Mouse (Mus musculus) left cerebral cortex, adult 9 months (tissue): Measurements from ENCODE around the gene Prps2.
"Not testable (repeated sequence)": the region's sequence is repeated elsewhere in the genome, so short reads cannot be mapped to it uniquely, and the experiment has no call there.

Experiments used
- DNase-seq, 2 experiments: peaks; one replicate each; pipeline ENCODE4 v3.0.0; 2022; ENCODE audit warnings: low spot score in 2 of 2

The Prps2 gene

GRCm38 (mm10) chrX:167382047-167382853 is at the start of gene Prps2:
Gene Prps2 (minus strand): TSS chrX:167382749.
- peak in 1 of 2 experiments; percentile 40 for DNase-seq

DNA sequence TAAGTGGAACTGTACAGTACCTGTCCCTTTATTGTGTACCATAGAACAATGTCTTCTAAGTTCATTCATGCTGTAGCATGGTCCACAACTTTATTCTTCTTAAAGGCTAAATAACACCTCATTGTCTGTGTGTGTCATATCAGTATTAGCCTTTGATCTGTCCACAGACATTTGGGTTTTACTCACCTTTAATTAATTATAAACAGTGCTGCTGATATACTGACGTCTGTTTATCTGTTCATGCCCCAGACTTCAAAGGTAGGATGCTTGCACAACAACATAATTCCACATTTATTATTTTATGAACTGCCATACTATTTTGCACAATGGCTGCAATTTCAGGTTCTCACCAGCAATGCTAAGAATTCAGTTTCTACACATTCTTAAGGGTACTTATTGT is 35.1 kb upstream of the Prps2 start:
- DNase-seq: no peak

- DNase-seq: no peak
Observed at GRCm38 (mm10) chrX:167394940-167395339, 12.4 kb upstream of the Prps2 start.

GRCm38 (mm10) chrX:167386647-167387046 is 4.1 kb upstream of the Prps2 start:
- DNase-seq: no peak

GRCm38 (mm10) chrX:167382854-167383186 is 271 bp upstream of the Prps2 start:
- DNase-seq: no peak

DNA sequence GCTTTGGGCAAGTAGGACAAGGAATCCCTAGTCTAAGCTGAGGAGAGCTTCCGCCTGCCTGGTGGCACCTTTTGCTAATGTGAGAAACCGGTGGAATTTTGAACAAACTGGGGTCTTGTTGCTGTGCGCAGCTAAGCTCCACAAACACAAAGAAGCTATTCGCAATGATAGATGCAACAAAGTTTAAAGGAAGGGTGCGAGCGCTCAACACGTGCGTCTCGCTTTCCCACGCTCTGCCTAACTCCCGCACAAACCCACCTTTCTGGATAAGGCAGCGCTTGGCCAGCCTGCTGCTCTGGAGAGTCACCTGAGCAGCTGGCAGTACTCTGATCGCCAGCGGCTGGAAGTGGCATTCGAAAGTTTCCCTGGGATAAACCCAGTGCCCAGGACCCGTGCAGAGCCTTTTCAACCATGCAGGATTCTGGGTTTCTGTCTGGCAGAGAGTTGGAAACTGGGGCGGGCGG is 934 bp downstream of the Prps2 start:
- no peak for DNase-seq

- DNase-seq: no peak
Observed at GRCm38 (mm10) chrX:167380073-167380472, 2.5 kb downstream of the Prps2 start.

DNA sequence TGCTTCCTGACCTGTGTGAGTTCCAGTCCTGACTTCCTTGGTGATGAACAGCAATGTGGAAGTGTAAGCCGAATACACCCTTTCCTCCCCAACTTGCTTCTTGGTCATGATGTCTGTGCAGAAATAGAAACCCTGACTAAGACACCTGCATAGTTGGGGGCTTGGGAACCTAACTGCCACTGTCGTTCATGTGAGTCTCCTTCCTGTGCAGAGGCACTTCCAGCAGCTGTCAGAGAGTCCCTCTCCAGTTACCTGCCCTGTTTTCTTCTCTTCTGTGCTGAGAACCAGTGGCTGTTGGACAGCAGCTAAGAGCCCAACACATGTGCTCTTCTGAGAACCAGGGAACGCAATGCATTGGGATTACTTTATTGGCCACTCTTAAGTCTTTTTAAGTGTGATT is 21.3 kb downstream of the Prps2 start:
- DNase-seq: not testable (repeated sequence)

- no peak for DNase-seq
Observed at GRCm38 (mm10) chrX:167359704-167360103, 22.8 kb downstream of the Prps2 start.

- peak in 1 of 2 experiments; percentile 4 for DNase-seq
Observed at GRCm38 (mm10) chrX:167357415-167357814, 25.1 kb downstream of the Prps2 start.

DNA sequence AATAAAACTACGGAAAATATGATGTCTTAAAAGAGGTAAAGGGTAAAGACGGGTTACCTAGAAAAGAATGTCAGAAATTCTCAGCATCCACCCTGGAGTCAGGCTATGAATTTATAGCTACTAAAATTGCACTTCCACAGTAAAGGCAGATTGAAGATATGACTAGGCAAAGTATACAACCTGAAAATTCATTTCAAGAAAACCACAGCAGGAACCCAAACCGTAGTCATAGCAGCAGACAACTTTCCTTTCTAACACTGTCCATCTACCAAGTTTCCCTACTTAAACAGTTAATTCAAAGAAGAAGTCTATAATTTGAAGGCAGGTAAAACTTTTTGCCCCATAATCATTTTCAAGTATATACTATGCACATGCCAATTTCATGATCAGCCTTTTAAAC is 26.6 kb downstream of the Prps2 start:
- DNase-seq: no peak

DNA sequence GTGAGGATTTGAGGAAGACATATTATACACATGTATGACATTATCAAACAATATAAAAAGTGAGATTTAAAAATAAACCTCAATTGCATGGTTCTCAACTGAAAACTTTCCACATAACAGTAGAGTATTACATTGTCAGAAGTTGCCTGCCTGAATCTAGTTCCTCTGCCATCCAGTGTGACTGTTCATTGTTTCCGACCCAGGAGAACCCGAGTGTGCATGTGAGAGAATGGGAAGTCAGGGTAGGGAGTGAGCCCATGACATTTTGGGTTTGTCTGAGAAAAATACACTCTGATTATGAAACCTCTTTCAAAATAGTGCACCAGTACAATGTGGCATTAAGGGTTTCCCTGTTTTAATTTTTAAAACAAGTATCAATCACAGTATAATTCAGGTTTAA is 28.9 kb downstream of the Prps2 start:
- DNase-seq: no peak

DNA sequence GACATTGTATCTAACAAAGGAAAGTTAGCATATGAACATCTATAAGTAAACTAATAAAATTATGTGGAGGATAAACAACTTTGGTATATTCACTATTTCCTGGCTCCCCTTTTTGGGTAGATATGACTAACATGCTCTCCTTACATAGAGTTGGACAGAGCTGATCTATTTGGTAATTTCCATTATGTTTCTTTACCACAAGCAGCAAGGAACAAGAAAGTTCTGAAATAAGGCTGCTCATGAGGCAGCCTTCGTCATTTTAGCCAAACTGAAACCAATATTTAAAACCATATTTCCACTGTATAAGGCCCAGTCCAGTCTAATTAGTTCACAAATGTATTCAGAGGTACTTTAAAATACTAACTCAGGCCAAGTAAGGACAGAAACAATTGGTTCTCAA is 36.1 kb downstream of the Prps2 start:
- DNase-seq: no peak

- DNase-seq: no peak
Observed at GRCm38 (mm10) chrX:167344356-167344755, 38.2 kb downstream of the Prps2 start.

- no peak for DNase-seq
Observed at GRCm38 (mm10) chrX:167341811-167342210, 40.7 kb downstream of the Prps2 start.

DNA sequence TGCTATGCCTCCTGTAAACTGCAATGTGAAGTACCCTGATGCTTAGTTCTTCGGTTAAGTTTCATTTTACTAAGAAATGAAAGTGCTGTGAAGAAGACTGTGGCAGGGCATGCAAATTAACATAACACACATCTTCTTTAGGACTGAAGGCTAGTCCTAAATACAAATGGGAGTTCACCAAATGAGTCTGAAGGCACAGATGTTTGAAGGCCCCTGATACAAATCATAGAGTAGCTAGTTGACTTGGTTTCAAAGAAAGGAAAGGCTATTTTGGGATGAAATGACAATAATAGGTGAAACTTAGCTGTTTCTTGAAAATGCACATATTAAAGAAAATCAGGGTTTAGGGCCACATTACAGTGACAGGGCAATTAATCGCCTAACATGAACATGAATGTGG is 42.4 kb downstream of the Prps2 start:
- no peak for DNase-seq

GRCm38 (mm10) chrX:167337990-167338389 is 44.6 kb downstream of the Prps2 start:
- DNase-seq: no peak

DNA sequence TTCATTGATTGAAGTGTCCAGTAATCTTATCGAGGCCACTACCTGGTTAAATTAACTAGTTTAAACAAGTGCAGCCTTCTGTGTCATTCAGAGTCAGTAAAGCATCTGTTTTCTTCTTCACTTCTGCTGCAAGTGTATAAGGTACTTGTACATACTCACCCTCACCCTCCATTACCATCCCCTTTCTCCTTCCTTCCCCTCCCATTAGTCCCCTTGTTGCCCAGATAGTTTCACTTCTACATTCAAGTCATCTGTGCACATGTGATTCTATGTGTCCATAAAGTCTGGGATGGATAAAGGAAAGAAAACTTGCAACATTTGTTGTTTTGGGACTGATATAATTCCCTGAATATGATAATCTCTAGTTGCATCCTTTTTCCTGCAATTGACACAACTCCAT is 48.0 kb downstream of the Prps2 start:
- DNase-seq: no peak

GRCm38 (mm10) chrX:167332607-167333006 is 49.9 kb downstream of the Prps2 start:
- DNase-seq: no peak

DNA sequence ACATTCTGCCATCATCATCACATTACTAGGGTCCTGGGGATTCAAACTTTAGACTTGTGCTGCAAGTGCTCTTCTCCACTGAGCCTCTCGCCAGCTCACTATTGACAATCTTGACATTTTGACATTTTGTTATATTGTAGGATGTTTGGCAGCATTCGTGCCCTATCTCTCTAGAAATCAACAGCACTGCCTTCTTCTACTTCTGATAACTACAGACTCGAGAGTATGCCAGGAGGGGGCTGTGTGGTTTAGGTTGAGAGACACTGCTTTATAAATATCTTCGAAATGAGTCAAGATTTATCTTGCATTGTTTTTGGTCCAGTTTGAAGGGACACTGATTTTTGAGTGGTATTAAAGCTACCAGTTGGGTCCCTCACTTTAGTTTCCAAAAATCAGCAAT is 51.6 kb downstream of the Prps2 start:
- no peak for DNase-seq

DNA sequence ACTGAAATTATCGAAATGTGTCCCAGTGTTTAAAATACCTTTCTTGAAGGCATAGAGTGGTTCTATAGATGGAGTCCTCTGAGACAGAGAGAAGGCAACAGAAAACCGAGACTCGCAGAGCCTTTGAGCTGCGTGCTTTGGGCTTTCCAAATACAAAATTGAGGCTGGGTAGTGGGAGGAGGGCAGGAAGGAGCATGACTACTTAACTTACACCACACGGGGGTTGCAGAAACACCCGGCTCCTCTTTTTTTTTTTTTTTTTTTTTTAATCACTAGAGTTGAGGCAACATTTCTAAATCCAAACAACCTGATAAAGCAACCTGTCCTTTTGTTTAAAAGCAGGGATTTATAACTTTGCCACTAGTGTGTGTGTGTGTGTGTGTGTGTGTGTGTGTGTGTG is 52.1 kb downstream of the Prps2 start, which contains the start of gene Tlr7:
Gene Tlr7 (minus strand): TSS at position 160 of the 400 bp plus-strand sequence.
- DNase-seq: no peak

DNA sequence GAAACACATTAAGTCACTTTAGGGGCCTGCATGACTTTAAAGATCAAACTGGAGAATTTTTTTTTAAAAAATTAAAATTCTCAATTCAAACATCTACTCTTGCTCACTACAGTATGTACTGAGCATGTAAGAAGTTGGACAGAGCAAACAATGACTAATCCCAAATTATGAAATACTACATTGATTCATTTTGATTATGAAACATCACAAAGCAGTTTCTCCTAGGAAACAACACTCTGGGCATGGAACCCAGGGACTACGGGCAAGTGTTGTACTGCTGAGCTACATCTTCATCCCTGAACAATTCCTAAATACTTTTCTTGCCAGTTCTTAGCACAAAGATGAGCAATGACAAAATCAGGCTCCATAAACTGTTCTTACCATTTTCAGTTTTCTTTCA is 52.9 kb downstream of the Prps2 start:
- DNase-seq: no peak

- peak in 1 of 2 experiments; percentile 19 for DNase-seq
Observed at GRCm38 (mm10) chrX:167329098-167329497, 53.5 kb downstream of the Prps2 start.

- DNase-seq: no peak
Observed at GRCm38 (mm10) chrX:167328519-167328918, 54.0 kb downstream of the Prps2 start.
